Mouse (Mus musculus) kidney, adult 2 months (tissue): ENCODE data around the gene Mms19.

ENCODE experiments used
- CTCF ChIP-seq: fragments of 200-500 bp; conservative IDR thresholded peaks from 2 replicates; pipeline ENCODE4 v1.5.1; 2011; ENCODE audit warnings: low read depth, mild to moderate bottlenecking, control low read depth, low read length, moderate library complexity, mixed read lengths; ENCODE audit not compliant: insufficient read depth, insufficient read length
- POLR2A ChIP-seq: fragments of 200-500 bp; IDR thresholded peaks from one replicate; pipeline ENCODE4 v1.6.1; 2011; ENCODE audit warnings: low read depth, low read length, control low read depth

DNA sequence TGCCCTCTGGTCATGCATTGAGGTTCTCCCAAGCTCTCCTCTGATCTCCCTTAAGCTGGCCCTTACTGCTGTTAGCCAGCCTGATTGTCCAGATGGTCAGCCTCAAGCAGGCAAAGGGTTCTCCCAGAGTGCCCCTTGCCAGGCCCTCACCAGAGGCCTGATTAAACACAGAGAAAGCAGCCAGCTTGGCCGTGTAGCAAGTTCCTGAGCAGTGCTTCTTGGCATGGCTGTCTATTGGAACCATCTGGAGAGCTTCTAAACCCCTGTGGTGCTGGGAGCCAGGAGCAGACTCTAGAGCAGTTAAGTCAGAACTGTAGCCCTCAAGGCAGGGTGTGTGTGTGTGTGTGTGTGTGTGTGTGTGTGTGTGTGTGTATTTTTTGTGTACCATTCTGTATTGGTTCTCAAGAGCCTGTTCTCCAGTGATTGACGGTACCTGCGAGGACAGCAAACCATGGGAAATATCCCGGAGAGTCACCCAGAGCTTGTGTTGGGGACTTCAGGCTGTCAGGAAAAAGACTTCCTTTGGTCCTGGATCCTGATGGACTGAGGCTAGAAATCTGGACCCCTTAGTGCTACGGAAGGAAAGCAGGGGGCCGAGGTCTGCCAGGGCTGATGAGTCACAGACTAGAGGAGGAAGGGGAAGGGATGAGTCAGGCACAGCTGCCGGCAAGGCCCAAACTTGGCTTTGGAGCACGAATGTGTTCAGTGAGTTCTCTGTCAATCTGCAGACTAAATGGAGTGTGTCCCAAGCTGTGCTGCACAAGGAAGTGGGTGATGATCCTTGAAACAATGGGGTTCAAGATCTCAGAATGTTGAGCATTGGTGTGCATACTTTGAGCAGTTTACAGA, 36.7 kb upstream of the Mms19 start:
- TF ChIP-seq CTCF (no peak), POLR2A (no peak)
